Mouse (Mus musculus): Measurements from ENCODE around the gene Cep85l.

Cep85l gene

GRCm38 (mm10) chr10:53342166-53342728, 37.5 kb downstream of the Cep85l start:
- ATAC-seq (ENCODE audit: low TSS enrichment): no peak

GRCm38 (mm10) chr10:53341288-53341965, 38.3 kb downstream of the Cep85l start:
- peak; percentile 88 for ATAC-seq (ENCODE audit: low TSS enrichment)

- ATAC-seq (ENCODE audit: low TSS enrichment): no peak
Observed at GRCm38 (mm10) chr10:53339045-53339444, 40.7 kb downstream of the Cep85l start.

- ATAC-seq (ENCODE audit: low TSS enrichment): no peak
Observed at GRCm38 (mm10) chr10:53337162-53337923, 42.4 kb downstream of the Cep85l start, which contains the start of gene Pln. TSS of gene Pln (plus strand) at chr10:53337667.

- no peak for ATAC-seq (ENCODE audit: low TSS enrichment)
Observed at GRCm38 (mm10) chr10:53335974-53336373, 43.8 kb downstream of the Cep85l start.

GRCm38 (mm10) chr10:53335266-53335665, 44.5 kb downstream of the Cep85l start:
- ATAC-seq (ENCODE audit: low TSS enrichment): no peak

- no peak for ATAC-seq (ENCODE audit: low TSS enrichment)
Observed at GRCm38 (mm10) chr10:53332752-53333151, 47.0 kb downstream of the Cep85l start.

GRCm38 (mm10) chr10:53329257-53329656, 50.5 kb downstream of the Cep85l start:
- ATAC-seq (ENCODE audit: low TSS enrichment): peak; percentile 53

- no peak for ATAC-seq (ENCODE audit: low TSS enrichment)
Observed at GRCm38 (mm10) chr10:53326367-53326766, 53.4 kb downstream of the Cep85l start.

- peak; percentile 45 for ATAC-seq (ENCODE audit: low TSS enrichment)
Observed at GRCm38 (mm10) chr10:53324663-53325062, 55.1 kb downstream of the Cep85l start.

- no peak for ATAC-seq (ENCODE audit: low TSS enrichment)
Observed at GRCm38 (mm10) chr10:53323367-53323766, 56.4 kb downstream of the Cep85l start.

- no peak for ATAC-seq (ENCODE audit: low TSS enrichment)
Observed at GRCm38 (mm10) chr10:53306674-53307073, 73.1 kb downstream of the Cep85l start.

GRCm38 (mm10) chr10:53305867-53306266, 73.9 kb downstream of the Cep85l start:
- ATAC-seq (ENCODE audit: low TSS enrichment): peak; percentile 80

GRCm38 (mm10) chr10:53285147-53285546, 94.6 kb downstream of the Cep85l start:
- no peak for ATAC-seq (ENCODE audit: low TSS enrichment)

GRCm38 (mm10) chr10:53272228-53272627, 107.5 kb downstream of the Cep85l start:
- ATAC-seq (ENCODE audit: low TSS enrichment): no peak

- ATAC-seq (ENCODE audit: low TSS enrichment): no peak
Observed at GRCm38 (mm10) chr10:53262021-53262420, 117.7 kb downstream of the Cep85l start.

GRCm38 (mm10) chr10:53235381-53235780, 144.4 kb downstream of the Cep85l start:
- ATAC-seq (ENCODE audit: low TSS enrichment): no peak

GRCm38 (mm10) chr10:53234683-53235082, 145.1 kb downstream of the Cep85l start:
- ATAC-seq (ENCODE audit: low TSS enrichment): no peak

GRCm38 (mm10) chr10:53234086-53234613, 145.6 kb downstream of the Cep85l start:
- ATAC-seq (ENCODE audit: low TSS enrichment): no peak

GRCm38 (mm10) chr10:53230809-53231208, 148.9 kb downstream of the Cep85l start:
- ATAC-seq (ENCODE audit: low TSS enrichment): no peak

GRCm38 (mm10) chr10:53229190-53229589, 150.6 kb downstream of the Cep85l start:
- ATAC-seq (ENCODE audit: low TSS enrichment): no peak

All from frontal cortex, adult (tissue).